Mouse (Mus musculus) embryo, embryonic 9.5 days (tissue): ENCODE results near the gene Lamc1.

Source experiments
- DNase-seq: peaks from one replicate; pipeline ENCODE4 v3.0.0-alpha.2; 2017; ENCODE audit errors: extremely low spot score

The Lamc1 gene

GRCm38 (mm10) chr1:153191943-153192329 is 140.7 kb downstream of the Lamc1 start:
- DNase-seq, result no peak

GRCm38 (mm10) chr1:153191237-153191942 is 141.2 kb downstream of the Lamc1 start:
- DNase-seq, result no peak

- no peak for DNase-seq
These were observed 144.5 kb downstream of the Lamc1 start for GRCm38 (mm10) chr1:153188081-153188480.

- peak; percentile 58 for DNase-seq
These were observed 146.5 kb downstream of the Lamc1 start, which contains the start of gene Lamc2 for GRCm38 (mm10) chr1:153185828-153186803. Lamc2 (minus strand) TSS chr1:153186447.

GRCm38 (mm10) chr1:153180586-153181289 is 151.8 kb downstream of the Lamc1 start:
- no peak for DNase-seq

- DNase-seq, result no peak
These were observed 152.4 kb downstream of the Lamc1 start for GRCm38 (mm10) chr1:153180160-153180559.

GRCm38 (mm10) chr1:153174801-153175200 is 157.8 kb downstream of the Lamc1 start:
- no peak for DNase-seq

GRCm38 (mm10) chr1:153173276-153173675 is 159.3 kb downstream of the Lamc1 start:
- no peak for DNase-seq

- peak; percentile 52 for DNase-seq
These were observed 160.3 kb downstream of the Lamc1 start for GRCm38 (mm10) chr1:153172291-153172731.

GRCm38 (mm10) chr1:153171011-153171410 is 161.6 kb downstream of the Lamc1 start:
- no peak for DNase-seq
